Mouse (Mus musculus): Measurements from ENCODE around the gene Kcnj1. TPM values are rescaled to one million over a fixed set of nuclear protein-coding genes. Genes with fewer than 3 reads are reported as not detected.

Gene Kcnj1
- polyA plus RNA-seq, 1 experiment from 2014 or later = not detected

GRCm38 (mm10) chr9:32417466-32418116, 45.3 kb downstream of the Kcnj1 start:
- Histone ChIP-seq H3K27ac (no peak overlapping the region), H3K36me3 (no peaks in the 10 kb centered on the region; the same call in 1 of the 2 replicates), H3K4me1 (replicated peaks) (peaks cover 8% of the 10 kb centered on the region; the same call in 1 of the 2 replicates), H3K27me3 (no peaks in the 10 kb centered on the region), H3K4me2 (no peak overlapping the region; the same call in 1 of the 2 replicates), H3K9ac (no peak overlapping the region), H3K4me3 (no peak overlapping the region), H3K9me3 (replicated peaks) (no peaks in the 10 kb centered on the region)
- 38% methylated on average over 8 of the region's 8 CpGs for WGBS
- ATAC-seq (replicated peaks; ENCODE audit: insufficient number of reproducible peaks, insufficient read depth, low FRiP score, low read depth) = no peak

GRCm38 (mm10) chr9:32420711-32421110, 48.4 kb downstream of the Kcnj1 start:
- ATAC-seq (replicated peaks; ENCODE audit: insufficient number of reproducible peaks, insufficient read depth, low FRiP score, low read depth) = no peak
- H3K9ac ChIP-seq = no peak overlapping the region

GRCm38 (mm10) chr9:32425321-32425720, 53.0 kb downstream of the Kcnj1 start:
- no peaks in the 10 kb centered on the region for H3K9me3 ChIP-seq (replicated peaks)
- H3K4me1 ChIP-seq (replicated peaks) = no peaks in the 10 kb centered on the region
- 81% methylated on average over 7 of the region's 7 CpGs for WGBS
- 0 out of 2 replicates have a peak, but pooled peaks cover 4% of the 10 kb centered on the region for H3K36me3 ChIP-seq
- no peak overlapping the region for H3K4me3 ChIP-seq
- H3K27ac ChIP-seq = no peak overlapping the region
- H3K27me3 ChIP-seq = no peaks in the 10 kb centered on the region
- H3K9ac ChIP-seq = no peak overlapping the region
- no peak for ATAC-seq (replicated peaks; ENCODE audit: insufficient number of reproducible peaks, insufficient read depth, low FRiP score, low read depth)
- H3K4me2 ChIP-seq = no peak overlapping the region

More at GRCm38 (mm10) chr9:32420711-32421110, 48.4 kb downstream of the Kcnj1 start:
- Histone ChIP-seq H3K4me2 (no peak overlapping the region), H3K9me3 (replicated peaks) (no peaks in the 10 kb centered on the region), H3K4me1 (replicated peaks) (peaks cover 8% of the 10 kb centered on the region; the same call in 1 of the 2 replicates), H3K27me3 (no peaks in the 10 kb centered on the region), H3K27ac (no peak overlapping the region), H3K4me3 (no peak overlapping the region), H3K36me3 (peaks cover 4% of the 10 kb centered on the region; the same call in 1 of the 2 replicates)

- Histone ChIP-seq H3K27ac (no peak overlapping the region), H3K36me3 (no peaks in the 10 kb centered on the region), H3K4me3 (no peak overlapping the region), H3K9me3 (replicated peaks) (no peaks in the 10 kb centered on the region), H3K4me1 (replicated peaks) (no peaks in the 10 kb centered on the region), H3K27me3 (no peaks in the 10 kb centered on the region), H3K9ac (no peak overlapping the region), H3K4me2 (no peak overlapping the region)
- ATAC-seq (replicated peaks; ENCODE audit: insufficient number of reproducible peaks, insufficient read depth, low FRiP score, low read depth) = no peak
- 76% methylated on average over 3 of the region's 3 CpGs for WGBS
Observed at GRCm38 (mm10) chr9:32431061-32431460, 58.8 kb downstream of the Kcnj1 start.

- H3K4me3 ChIP-seq = no peak overlapping the region
- H3K27me3 ChIP-seq = no peaks in the 10 kb centered on the region
- H3K9ac ChIP-seq = no peak overlapping the region
- H3K36me3 ChIP-seq = no peaks in the 10 kb centered on the region
- no peaks in the 10 kb centered on the region for H3K4me1 ChIP-seq (replicated peaks)
- 71% methylated on average over 19 of the region's 19 CpGs for WGBS
- 0 out of 2 replicates have a peak, but pooled peaks have one; percentile 31 for ATAC-seq (replicated peaks; ENCODE audit: insufficient number of reproducible peaks, insufficient read depth, low FRiP score, low read depth)
- no peaks in the 10 kb centered on the region for H3K9me3 ChIP-seq (replicated peaks)
- no peak overlapping the region for H3K27ac ChIP-seq
- H3K4me2 ChIP-seq = no peak overlapping the region
Observed at GRCm38 (mm10) chr9:32434241-32435213, 62.2 kb downstream of the Kcnj1 start.

GRCm38 (mm10) chr9:32443115-32443514, 70.8 kb downstream of the Kcnj1 start:
- Histone ChIP-seq H3K27ac (peak overlapping the region; percentile 61), H3K9me3 (replicated peaks) (no peaks in the 10 kb centered on the region), H3K36me3 (0 out of 2 replicates have a peak, but pooled peaks cover 5% of the 10 kb centered on the region), H3K4me2 (no peak overlapping the region), H3K27me3 (no peaks in the 10 kb centered on the region), H3K4me1 (replicated peaks) (peaks cover 9% of the 10 kb centered on the region; the same call in 1 of the 2 replicates), H3K4me3 (no peak overlapping the region), H3K9ac (no peak overlapping the region)
- ATAC-seq (replicated peaks; ENCODE audit: insufficient number of reproducible peaks, insufficient read depth, low FRiP score, low read depth) = no peak
- 62% methylated on average over 3 of the region's 3 CpGs for WGBS

- no peak overlapping the region for H3K9ac ChIP-seq
- H3K36me3 ChIP-seq = 0 out of 2 replicates have a peak, but pooled peaks cover 5% of the 10 kb centered on the region
- H3K4me2 ChIP-seq = no peak overlapping the region
- peak overlapping the region; percentile 61 for H3K27ac ChIP-seq
- no peak; the same call in 1 of the 2 replicates for ATAC-seq (replicated peaks; ENCODE audit: insufficient number of reproducible peaks, insufficient read depth, low FRiP score, low read depth)
- H3K4me3 ChIP-seq = no peak overlapping the region
- H3K27me3 ChIP-seq = no peaks in the 10 kb centered on the region
- WGBS = 47% methylated on average over 6 of the region's 6 CpGs
- no peaks in the 10 kb centered on the region for H3K9me3 ChIP-seq (replicated peaks)
- H3K4me1 ChIP-seq (replicated peaks) = peaks cover 9% of the 10 kb centered on the region; the same call in 1 of the 2 replicates
Observed at GRCm38 (mm10) chr9:32443817-32444216, 71.5 kb downstream of the Kcnj1 start.

GRCm38 (mm10) chr9:32444453-32445201, 72.3 kb downstream of the Kcnj1 start:
- no peak overlapping the region for H3K4me2 ChIP-seq
- H3K4me3 ChIP-seq = no peak overlapping the region
- H3K9me3 ChIP-seq (replicated peaks) = no peaks in the 10 kb centered on the region
- no peak overlapping the region for H3K9ac ChIP-seq
- no peaks in the 10 kb centered on the region for H3K27me3 ChIP-seq
- H3K4me1 ChIP-seq (replicated peaks) = peaks cover 9% of the 10 kb centered on the region; the same call in 1 of the 2 replicates
- 64% methylated on average over 6 of the region's 6 CpGs for WGBS
- no peak for ATAC-seq (replicated peaks; ENCODE audit: insufficient number of reproducible peaks, insufficient read depth, low FRiP score, low read depth)
- 0 out of 2 replicates have a peak, but pooled peaks cover 5% of the 10 kb centered on the region for H3K36me3 ChIP-seq
- peak overlapping the region; percentile 61 for H3K27ac ChIP-seq

- Histone ChIP-seq H3K36me3 (peaks cover 6% of the 10 kb centered on the region; the same call in 1 of the 2 replicates), H3K27ac (no peak overlapping the region), H3K9ac (no peak overlapping the region), H3K4me3 (no peak overlapping the region), H3K27me3 (no peaks in the 10 kb centered on the region), H3K9me3 (replicated peaks) (no peaks in the 10 kb centered on the region), H3K4me1 (replicated peaks) (peaks cover 9% of the 10 kb centered on the region; the same call in 1 of the 2 replicates), H3K4me2 (no peak overlapping the region)
- WGBS = 51% methylated on average over 3 of the region's 3 CpGs
- no peak for ATAC-seq (replicated peaks; ENCODE audit: insufficient number of reproducible peaks, insufficient read depth, low FRiP score, low read depth)
Observed at GRCm38 (mm10) chr9:32445789-32446188, 73.5 kb downstream of the Kcnj1 start.

- 72% methylated on average over 5 of the region's 5 CpGs for WGBS
Observed at GRCm38 (mm10) chr9:32448766-32449165, 76.5 kb downstream of the Kcnj1 start.

More at GRCm38 (mm10) chr9:32448766-32449165, 76.5 kb downstream of the Kcnj1 start:
- no peak overlapping the region for H3K27ac ChIP-seq
- H3K36me3 ChIP-seq = peaks cover 7% of the 10 kb centered on the region; the same call in 1 of the 2 replicates
- no peak overlapping the region for H3K4me3 ChIP-seq
- H3K27me3 ChIP-seq = no peaks in the 10 kb centered on the region
- no peaks in the 10 kb centered on the region for H3K9me3 ChIP-seq (replicated peaks)
- no peak overlapping the region for H3K9ac ChIP-seq
- H3K4me1 ChIP-seq (replicated peaks) = peaks cover 7% of the 10 kb centered on the region; the same call in 1 of the 2 replicates
- ATAC-seq (replicated peaks; ENCODE audit: insufficient number of reproducible peaks, insufficient read depth, low FRiP score, low read depth) = no peak
- H3K4me2 ChIP-seq = no peak overlapping the region
